Mouse (Mus musculus) lung, postnatal 14 days (tissue): Measurements from ENCODE around the gene Lamtor2.

Experiments used
- DNase-seq: peaks from one replicate; pipeline ENCODE4 v3.0.0; 2021

Gene Lamtor2

DNA sequence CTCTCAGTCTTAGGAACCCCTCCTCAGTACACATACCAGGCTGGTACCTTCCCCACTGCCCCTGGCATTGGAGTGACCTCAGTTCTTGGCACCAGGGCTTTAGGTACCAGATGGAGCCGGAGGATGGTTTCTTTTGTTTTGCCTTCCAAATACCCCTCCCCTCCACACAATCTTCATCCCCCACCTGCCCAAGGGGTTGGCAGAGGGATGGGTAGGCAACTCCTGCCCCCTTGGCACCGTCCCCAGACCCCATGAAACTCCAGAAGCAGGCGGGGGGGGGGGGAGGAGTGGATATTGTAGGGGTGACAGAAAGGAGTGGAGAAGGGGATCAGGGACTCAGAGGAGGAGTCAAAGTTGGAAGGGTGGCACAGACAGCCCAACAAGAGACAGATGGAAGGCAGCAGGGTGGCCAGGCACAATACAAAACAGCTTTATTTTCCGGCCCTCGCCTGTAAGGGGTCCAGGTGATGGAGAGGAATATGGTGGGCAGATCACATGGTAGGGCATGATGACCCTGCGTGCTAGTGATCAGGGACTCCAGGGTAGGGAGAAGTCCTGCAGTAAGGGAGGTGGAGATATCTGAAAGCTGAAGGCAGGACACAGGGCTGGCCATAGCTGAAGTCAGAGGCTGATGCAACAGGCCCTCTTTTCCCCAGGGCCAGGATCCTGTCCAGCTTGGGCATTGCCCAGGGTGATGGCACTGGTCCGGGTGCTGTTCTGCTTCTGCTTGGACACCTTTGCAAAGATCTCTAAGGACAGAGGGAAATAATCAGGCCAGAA lies 11.1 kb downstream of the Lamtor2 start:
- DNase-seq = no peak

DNA sequence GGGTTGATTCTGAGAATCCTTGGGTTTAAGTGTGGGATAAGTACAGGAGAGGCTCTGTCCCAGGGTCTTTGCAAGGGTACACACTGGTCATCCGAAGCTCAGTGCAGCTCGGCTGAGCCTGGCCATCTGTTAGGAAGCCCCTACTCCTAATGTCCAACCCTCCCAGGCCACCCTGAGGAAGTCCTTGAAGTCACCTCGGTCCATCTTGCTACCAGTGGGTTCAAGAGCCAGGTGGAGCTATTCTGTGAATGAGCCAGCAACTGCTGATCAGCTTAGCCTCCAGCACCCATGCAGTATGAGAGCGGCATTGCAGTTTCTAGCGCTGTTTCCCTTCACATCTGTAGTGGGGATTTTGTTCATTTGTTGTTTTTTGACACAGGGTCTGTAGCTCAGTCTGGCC lies 12.8 kb downstream of the Lamtor2 start:
- no peak for DNase-seq

DNA sequence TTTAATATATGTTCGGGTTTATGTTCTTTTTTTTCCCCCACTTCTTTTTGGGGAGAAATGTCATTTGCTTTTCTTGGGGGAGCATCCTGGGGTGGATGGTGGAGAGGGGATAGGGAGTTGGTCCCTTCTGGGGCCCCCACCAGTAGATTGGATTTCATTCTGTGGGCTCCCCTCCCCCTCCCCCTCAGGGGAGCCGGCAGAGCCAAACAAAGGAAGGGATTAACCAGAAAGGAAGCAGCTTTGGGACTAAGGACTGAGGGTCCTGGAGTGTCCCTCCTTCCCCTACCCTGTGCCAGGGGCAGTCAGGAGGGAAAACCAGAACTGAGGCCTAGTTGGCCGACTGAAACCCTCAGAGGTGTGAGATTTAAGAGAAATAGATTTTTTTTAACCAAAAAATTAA lies 13.5 kb downstream of the Lamtor2 start:
- DNase-seq = no peak

DNA sequence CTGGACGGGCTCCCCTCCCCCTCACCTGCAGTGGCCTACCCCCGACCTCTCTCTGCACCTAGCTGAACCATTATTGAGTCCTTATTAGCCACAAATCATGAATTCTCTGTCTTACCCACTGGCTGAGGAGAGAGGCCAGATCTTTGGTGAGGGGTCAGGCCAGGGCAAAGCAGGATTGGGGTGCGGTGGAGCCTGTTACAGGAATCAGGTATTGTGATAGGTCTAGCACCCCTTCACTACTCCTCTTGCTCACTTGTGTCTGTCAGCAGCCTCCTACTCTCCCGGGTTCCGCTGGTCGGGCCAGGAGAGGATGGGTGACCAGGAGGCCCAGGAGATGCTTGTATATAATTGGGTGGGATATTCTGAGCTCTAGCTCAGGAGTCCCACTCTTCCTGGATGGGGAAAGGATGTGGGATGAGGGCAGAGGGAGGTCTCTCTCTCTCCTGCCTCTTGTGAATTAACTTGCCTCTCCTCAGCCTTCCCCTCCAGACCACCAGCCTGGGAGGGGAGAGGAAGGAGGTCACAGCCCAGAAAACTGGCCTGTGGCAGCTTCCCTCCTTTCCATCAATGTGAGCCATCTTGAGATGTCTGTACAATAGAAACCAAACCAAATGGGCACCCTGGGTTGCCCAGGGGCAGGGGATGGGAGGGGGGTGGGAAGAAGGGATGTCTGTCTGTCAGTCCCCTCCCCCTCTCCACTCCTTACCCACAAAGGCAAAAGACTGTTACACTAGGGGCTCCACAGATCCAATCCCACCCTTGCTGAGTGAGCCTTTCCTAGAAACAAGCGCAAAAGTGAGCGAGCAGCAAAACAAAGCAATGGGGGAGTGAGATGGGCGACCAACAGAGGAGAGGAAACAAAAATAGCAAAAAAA lies 14.4 kb downstream of the Lamtor2 start:
- no peak for DNase-seq

DNA sequence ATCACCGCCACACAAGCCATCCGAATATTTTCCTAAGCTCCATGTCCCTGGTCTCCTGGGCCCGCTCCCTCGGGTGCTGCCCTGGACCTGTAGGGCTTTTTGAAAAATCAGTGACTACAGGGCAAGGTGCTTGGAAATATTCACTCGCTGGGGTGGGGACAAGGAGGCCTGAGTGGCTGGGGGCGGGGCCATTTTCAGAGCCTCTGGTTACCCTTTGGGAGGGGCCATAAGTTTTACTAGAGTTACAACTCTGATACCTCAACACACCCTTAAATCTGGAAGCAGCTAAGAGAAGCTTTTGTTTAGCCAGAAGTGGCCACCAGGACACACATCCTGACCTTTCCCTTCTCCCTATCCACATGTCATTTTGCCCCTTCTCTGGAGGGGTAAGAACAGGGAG lies 15.7 kb downstream of the Lamtor2 start:
- no peak for DNase-seq

DNA sequence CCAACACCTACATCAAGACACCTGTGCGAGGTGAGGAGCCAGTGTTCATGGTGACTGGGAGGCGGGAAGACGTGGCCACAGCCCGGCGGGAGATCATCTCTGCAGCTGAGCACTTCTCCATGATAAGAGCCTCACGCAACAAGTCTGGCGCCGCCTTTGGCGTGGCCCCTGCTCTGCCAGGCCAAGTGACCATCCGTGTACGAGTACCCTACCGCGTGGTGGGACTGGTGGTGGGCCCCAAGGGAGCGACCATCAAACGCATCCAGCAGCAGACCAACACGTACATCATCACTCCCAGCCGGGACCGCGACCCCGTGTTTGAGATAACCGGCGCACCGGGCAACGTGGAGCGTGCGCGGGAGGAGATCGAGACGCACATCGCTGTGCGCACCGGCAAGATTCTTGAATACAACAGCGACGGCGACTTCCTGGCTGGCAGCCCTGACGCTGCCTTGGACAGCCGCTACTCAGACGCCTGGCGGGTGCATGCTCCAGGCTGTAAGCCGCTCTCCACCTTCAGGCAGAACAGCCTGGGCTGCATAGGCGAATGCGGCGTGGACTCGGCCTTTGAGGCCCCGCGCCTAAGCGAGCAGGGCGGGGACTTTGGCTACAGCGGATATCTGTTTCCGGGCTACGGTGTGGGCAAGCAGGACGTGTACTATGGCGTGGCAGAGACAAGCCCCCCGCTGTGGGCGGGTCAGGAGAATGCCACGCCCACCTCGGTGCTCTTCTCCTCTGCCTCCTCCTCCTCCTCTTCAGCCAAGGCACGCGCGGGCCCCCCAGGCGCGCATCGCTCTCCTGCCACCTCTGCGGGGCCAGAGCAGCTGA lies 16.6 kb downstream of the Lamtor2 start:
- peak; percentile 82 for DNase-seq

DNA sequence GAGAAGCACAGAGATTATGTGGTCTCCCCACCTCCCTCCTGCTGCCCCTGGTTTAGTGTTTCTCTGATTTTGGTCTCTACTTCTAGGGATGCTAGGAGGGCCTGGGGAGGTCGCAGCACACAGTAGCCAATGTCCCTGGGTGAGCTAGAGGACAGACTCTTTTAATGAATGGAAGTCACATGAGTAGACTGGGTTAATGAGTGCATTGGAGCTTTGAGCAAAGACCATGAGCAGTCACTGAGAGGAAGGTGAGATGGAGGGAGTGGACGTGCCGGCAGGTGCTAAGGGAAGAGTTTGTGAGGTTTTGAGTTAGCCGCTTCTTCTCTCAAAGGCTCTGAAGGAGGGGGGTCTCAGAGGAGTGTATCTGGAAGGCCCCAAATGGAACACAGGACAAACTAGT lies 17.3 kb downstream of the Lamtor2 start:
- no peak for DNase-seq

DNA sequence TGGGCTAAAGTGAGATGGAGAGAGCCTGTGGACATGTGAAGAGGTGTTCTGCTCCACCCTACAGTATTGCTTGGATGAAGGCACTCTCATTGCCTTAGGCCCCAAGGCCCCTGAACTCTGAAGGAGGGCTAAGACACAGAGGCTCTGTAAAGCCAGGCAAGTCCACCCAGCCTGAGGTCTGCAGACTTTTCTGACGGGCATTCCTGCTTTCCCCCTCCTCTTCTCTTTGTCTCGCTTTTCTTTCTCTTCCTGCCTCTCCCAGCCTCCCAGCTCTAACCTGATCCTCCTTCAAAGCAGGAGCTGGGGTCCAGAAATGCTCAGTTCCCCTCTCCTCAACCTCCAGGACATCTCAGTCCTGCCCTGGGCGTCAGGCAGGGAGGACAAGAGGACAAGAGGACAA lies 17.9 kb downstream of the Lamtor2 start:
- no peak for DNase-seq

DNA sequence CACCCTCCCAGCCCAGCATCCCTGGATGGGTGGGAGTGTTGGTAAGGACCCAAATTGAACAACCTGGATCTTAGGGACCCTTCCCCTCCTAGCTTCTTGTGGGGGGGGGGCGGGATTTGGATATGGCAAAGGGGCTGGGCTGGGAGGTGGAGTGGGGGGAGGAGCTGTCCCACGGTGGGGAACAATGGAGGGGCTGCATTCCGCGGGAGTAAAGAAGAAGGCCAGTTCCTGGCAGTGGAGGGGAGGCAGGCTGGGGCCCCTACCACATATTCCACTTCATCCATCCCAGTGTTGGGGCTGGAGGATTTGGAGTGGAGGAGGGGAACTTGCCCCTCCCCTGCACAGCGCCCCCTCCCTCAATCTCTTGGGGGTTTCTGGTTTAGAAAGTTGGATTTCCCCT lies 19.2 kb downstream of the Lamtor2 start:
- no peak for DNase-seq

DNA sequence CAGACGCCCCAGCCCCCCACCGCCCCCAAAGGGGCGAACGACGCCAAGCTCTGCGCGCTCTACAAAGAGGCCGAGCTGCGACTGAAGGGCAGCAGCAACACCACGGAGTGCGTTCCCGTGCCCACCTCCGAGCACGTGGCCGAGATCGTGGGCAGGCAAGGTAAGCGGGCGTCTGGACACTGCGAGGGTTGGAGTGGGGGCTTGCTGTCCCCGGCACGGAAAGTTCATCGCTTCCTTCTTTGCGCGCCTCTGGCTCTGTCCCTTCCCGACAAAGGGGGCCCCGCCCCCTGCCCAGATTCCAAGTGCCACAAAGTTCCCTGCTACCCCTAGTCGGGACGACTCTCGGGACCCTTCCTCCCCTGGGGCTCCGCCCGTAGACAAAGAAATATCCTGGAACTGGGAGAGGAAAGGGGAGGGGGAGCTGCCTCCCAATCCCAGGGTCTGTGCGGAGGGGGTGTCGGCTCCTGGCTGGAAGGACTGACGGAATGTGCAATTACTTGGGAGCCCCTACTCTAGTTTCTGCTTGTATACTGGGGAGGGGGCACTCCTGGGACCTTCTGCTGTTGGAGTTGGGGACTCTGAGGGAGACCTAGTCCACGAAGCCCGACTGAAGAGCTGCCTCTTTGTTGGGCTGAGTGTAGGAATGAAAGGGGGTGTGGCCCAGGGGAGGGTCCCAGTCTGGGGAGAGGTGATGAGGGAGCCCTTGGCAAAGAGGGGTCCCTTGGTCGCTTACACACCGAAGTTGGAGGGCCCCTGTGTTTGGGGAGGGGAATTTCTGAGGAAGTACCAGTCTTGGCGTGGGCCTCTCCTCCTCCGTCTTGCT lies 20.0 kb downstream of the Lamtor2 start:
- DNase-seq = no peak

DNA sequence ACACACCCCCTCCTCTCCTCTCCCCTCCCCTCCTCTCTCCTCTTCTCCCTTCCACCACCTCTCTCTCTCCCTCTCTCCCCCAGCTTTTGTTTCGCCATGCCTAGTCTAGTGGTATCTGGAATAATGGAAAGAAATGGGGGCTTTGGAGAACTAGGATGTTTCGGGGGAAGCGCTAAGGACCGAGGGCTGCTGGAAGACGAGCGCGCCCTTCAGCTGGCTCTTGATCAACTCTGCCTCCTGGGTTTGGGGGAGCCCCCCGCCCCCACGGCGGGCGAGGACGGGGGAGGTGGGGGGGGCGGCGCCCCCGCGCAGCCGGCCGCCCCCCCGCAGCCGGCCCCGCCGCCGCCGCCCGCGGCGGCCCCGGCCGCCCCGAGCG lies 20.6 kb downstream of the Lamtor2 start, which contains the start of gene Mex3a:
Gene Mex3a, plus strand, starts transcription at position 97 of the 376 bp plus-strand sequence.
- DNase-seq = no peak

DNA sequence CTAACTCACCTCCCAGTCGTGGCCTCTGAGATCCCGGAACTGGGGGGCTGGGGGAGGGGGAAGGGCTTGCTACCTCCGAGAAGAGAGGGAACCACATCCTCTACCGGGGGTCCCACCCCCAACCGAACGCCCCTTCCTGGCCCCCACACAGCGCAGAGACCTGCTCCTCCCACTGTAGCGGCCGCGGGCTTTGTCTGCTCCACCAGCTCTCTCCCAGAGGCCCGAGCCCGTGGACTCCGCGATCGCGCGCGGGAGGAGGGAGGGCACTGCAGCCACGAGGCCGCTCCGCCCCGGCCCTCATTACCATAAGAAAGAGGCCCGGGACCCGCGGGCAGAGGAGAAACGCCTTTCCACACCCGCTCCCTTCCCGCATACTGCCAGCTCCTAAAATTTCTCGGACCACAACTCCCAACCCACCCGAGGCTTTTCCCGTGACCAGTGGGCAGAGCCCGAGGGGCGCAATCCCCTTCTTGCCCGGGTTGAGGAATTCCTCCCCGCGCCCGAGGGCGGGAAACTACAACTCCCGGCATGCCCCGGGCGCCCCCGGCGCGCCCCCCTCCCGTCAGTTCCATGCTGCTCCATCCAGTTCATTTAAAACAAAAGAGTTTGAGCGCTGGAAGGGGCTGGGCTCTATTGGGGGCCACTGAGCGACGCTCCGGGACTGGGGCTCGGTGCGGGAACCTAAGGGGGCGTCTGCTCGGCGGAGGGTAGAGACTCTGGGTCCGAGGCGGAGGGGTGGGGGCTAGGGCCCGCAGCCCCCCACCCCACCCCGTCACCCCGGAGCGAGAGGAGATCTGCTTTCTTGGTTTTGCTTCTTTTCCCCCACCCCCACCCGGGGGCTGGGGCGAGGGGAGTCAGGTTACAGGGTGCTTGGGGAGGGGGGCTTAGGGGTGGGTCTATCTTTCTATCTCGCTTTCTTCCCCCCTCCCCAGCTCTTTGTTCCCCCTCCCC lies 21.3 kb downstream of the Lamtor2 start:
- DNase-seq = peak; percentile 86

DNA sequence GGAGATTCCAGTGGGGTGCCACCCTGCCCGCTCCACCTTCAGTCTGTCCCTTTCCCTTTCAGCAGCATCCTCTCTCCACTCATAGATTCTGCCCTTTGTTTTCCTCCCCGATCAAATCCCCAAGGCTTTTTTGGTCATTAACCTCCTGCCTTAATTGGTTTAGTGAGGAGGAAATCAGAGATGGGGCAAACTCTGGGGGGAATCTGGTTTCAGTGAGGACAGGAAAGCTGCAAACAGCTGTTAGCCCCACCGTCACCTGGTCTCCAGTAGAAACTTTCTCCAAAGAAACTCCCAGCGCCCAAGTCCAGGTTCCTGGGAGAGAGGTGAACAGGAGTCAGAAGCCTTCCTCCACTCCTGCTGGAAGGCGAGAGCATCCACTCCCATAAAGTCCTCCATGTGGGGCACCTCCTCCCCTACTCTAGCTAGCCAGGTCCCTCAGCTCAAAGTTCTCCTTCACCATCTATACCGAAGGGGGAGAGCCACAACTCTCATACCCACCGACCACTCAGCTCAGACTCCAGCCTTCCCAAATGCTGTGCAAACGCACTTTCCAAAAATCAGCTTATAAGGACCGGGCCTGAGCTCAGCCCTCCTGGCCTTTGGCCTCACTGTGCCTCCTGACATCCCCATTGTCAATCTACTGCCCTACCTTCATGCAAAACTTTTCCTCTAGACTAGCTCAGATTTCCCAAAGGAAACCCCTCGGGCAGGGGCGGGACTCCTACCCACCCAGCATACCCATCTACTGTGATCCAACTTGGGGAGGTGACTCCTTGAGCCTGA lies 22.6 kb downstream of the Lamtor2 start:
- DNase-seq = no peak

DNA sequence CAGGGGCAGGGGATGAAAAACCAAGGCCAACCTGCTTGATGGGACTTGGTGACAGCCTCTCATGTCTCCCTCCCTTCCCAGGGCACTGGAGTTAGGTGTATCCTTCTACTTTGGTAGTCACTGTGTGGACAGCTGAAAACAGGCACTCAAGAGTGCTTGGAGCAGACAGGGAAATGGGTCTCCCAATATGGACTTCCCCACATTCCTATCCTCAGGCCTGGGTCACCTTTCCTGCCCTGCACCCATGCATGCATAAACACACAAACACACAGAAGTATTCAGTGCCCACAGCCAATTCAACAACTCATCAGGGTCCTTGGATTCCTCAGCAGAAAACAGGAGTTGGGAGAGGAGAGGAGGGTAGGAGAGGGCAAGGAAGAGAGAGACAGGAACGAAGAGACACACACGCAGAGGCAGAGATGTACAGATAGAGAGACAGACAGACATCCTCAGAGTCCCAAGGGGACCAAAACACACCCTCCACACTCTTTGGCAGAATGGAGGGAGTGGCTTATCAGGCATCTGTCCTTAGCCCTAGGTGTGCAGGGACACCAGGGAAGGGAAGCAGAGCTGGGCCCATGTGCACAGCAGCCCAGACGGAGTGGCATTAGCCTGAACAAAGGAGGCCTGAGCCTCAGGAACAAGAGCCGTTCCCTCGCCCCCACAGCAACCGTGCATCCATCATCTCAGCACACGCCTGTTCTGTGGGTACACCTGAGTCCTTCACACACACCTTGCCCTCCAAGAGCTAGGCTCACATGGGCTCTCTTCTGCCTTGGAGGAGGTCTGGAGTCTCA lies 23.5 kb downstream of the Lamtor2 start:
- no peak for DNase-seq

DNA sequence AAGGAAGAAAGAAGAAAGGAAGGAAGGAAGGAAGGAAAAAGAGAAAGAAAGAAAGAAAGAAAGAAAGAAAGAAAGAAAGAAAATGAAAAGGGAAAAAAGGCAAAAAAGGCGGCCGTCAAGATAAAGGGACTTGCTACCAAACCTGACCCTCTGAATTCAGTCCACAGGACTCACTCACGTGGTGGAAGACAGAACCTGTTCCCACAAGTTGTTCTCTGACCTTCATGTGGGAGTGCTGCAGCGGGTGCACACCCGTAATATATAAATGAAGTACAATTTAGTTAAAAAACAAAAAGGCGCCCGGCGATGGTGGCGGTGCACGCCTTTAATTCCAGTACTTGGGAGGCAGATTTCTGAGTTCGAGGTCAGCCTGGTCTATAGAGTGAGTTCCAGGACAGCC lies 24.2 kb downstream of the Lamtor2 start:
- no peak for DNase-seq

DNA sequence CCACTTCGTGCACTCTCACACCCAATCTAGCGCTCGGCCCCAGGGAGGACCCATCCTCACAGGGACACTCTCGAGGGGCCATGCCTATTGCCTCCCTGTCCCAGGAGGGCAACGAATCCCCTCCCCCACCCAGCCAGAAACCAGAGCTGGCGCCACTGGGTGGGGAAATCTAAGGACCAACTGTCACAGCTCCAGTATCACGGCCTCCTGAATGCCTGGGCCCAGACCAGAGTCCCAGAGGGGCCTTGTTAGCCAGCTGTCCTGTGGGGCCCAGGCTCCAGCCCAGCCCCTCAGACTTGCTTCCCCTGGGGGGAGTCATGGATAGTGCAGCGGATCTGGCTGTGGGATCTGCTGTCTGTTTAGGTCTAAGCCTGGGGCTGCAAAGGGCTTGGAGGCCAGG lies 25.3 kb downstream of the Lamtor2 start:
- DNase-seq = no peak

DNA sequence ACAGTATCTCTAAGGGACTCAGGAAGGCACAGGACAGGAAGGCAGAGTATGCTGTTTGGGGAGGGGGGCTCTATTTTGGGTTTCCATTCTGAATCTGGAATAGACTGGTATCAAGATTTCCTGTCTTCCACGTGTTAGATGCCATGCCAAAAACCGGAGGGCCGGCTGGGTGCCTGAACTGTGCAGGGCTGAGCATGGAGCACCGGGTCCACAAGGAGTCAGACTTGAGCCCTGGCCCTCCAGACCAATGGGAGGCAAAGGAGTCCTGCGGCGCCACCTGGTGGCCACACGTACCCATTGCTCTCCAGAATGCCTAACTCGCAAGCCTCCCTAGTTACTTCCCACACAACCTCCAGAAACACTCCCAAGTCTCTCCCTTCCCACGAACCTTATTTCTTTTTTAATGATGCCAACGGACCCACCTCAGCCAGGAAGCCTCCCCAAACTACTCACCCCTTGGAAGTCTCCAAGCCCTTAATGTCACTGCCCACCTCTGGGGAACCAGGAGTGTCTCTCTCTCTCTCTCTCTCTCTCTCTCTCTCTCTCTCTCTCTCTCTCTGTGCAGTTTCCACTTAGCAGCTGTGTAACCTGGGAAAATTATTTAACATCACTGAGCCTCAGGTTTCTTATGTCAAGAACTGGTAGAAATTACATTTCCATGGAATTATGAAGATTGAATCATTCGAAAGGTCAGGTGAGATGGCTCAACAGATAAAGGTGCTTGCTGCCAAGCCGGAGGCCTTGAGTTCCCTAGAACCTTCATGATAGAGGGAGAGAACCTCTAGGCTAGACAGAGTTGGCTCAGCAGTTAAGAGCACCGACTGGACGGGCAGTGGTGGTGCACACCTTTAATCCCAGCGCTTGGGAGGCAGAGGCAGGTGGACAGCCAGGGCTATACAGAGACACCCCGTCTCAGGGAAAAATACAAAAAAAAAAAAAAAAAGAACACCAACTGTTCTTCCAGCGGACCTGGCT lies 26.4 kb downstream of the Lamtor2 start:
- DNase-seq = peak; percentile 88

DNA sequence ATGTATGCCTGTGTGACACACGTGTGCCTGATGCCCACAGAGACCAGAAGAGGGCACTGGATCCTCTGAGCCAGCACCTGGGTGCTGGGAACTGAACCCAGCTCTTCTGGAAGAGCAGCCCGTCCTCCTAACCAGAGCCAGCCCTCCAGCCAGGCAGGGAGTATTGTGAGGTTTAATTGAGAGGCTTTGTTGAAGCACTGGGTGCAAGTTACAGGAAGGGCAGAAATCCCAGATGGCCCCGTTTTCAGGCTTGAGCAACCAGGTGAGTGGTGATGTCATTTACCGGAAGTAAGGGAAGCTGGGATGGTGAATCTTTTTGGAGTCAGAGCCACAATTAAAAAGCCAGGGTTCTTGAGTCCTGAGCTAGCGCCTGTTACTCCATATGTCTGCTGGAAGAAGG lies 27.9 kb downstream of the Lamtor2 start:
- DNase-seq = no peak
